Mouse (Mus musculus): ENCODE results near the gene Adap1. TPM values are rescaled to one million over a fixed set of nuclear protein-coding genes. Genes with fewer than 3 reads are reported as not detected.

Gene Adap1
- polyA plus RNA-seq, 1 experiment: 7.8 TPM

DNA sequence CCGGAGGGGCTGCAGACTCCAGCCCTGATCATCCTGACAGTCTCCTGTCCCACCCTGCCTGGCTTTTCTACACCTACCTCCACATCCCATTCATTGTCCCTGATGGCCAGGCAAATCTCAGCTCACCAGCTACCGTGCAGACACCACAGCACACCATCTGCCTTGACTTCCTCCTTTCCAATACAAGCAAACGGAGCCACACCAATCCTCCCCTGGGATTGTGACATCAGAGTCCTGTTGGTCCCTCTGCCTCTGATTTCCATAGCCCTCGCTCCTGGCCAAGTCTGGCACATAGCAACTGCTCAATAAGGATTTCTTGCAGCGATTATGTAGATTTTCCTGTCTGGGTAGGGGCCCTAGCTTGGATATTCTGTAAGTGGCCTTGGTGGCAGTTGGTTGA lies 25.7 kb upstream of the Adap1 start, which contains the start of gene Cox19:
Cox19 (minus strand) TSS at position 285 of the 400 bp plus-strand sequence.
- no peak for TF ChIP-seq POLR2A (IDR thresholded peaks at IDR 0.05; ENCODE audit: control insufficient read depth, low read depth, low read length)
- TF ChIP-seq CTCF (IDR thresholded peaks at IDR 0.05; ENCODE audit: control insufficient read depth, insufficient read depth, insufficient replicate concordance, low read depth, low read length): no peak
- Histone ChIP-seq H3K4me1 (ENCODE audit: control insufficient read depth, insufficient read depth, low read length) (no peaks in the 10 kb centered on the region; the same call in 1 of the 2 replicates), H3K4me3 (ENCODE audit: control insufficient read depth, low read depth, low read length) (no peak within 1 kb of the TSS), H3K36me3 (ENCODE audit: control insufficient read depth, insufficient read depth, low read length) (no peaks in the 10 kb centered on the region), H3K27ac (ENCODE audit: control insufficient read depth, insufficient read depth, low read depth, low read length) (no peak within 1 kb of the TSS), H3K27me3 (ENCODE audit: control insufficient read depth, insufficient read depth, low read length) (no peaks in the 10 kb centered on the region)

DNA sequence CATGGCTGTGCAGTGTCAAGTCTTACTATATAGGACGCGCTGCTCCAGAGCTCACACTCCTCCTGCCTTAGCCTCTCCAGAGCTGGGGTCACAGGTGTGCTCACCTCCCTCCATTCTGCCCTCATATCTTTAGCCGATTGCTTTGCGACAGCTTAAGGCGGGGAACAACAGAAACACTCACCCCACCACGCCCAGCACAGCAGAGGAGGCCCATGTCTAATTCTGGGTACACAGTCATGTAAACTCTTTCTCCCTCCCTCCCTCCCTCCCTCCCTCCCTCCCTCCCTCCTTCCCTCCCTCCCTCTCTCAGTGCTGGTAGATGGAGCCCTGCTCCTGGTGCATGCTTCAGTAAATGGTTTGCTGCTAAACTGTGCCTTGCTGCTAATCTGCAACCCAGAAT lies 24.3 kb upstream of the Adap1 start:
- H3K27ac ChIP-seq (ENCODE audit: control insufficient read depth, insufficient read depth, low read depth, low read length): no peak overlapping the region
- TF ChIP-seq POLR2A (IDR thresholded peaks at IDR 0.05; ENCODE audit: control insufficient read depth, low read depth, low read length): no peak
- no peak for TF ChIP-seq CTCF (IDR thresholded peaks at IDR 0.05; ENCODE audit: control insufficient read depth, insufficient read depth, insufficient replicate concordance, low read depth, low read length)
- no peak overlapping the region for H3K4me3 ChIP-seq (ENCODE audit: control insufficient read depth, low read depth, low read length)
- H3K36me3 ChIP-seq (ENCODE audit: control insufficient read depth, insufficient read depth, low read length): no peaks in the 10 kb centered on the region
- no peaks in the 10 kb centered on the region; the same call in none of the 2 replicates for H3K4me1 ChIP-seq (ENCODE audit: control insufficient read depth, insufficient read depth, low read length)
- no peaks in the 10 kb centered on the region for H3K27me3 ChIP-seq (ENCODE audit: control insufficient read depth, insufficient read depth, low read length)

DNA sequence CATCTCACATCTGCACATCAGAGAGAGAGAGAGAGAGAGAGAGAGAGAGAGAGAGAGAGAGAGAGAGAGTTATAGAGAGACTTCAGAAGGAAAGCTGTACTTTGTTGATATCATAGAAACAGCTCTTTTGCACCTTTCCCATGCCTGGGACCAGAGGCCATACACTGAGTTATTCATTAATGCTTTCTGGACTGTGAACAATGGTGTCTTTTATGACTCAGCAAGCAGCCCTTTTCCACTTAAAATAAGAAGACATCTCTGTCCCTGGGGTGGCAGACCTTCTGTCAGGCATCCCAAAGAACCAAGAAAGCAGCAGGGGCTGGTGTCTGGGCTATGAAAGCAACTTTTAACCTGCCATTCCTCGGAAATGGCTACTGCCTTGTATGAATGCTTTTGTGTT lies 21.8 kb upstream of the Adap1 start:
- Histone ChIP-seq H3K27me3 (ENCODE audit: control insufficient read depth, insufficient read depth, low read length) (no peaks in the 10 kb centered on the region), H3K36me3 (ENCODE audit: control insufficient read depth, insufficient read depth, low read length) (no peaks in the 10 kb centered on the region), H3K4me1 (ENCODE audit: control insufficient read depth, insufficient read depth, low read length) (peaks cover 11% of the 10 kb centered on the region), H3K27ac (ENCODE audit: control insufficient read depth, insufficient read depth, low read depth, low read length) (no peak overlapping the region), H3K4me3 (ENCODE audit: control insufficient read depth, low read depth, low read length) (no peak overlapping the region)
- TF ChIP-seq POLR2A (IDR thresholded peaks at IDR 0.05; ENCODE audit: control insufficient read depth, low read depth, low read length) (no peak), CTCF (IDR thresholded peaks at IDR 0.05; ENCODE audit: control insufficient read depth, insufficient read depth, insufficient replicate concordance, low read depth, low read length) (no peak)

DNA sequence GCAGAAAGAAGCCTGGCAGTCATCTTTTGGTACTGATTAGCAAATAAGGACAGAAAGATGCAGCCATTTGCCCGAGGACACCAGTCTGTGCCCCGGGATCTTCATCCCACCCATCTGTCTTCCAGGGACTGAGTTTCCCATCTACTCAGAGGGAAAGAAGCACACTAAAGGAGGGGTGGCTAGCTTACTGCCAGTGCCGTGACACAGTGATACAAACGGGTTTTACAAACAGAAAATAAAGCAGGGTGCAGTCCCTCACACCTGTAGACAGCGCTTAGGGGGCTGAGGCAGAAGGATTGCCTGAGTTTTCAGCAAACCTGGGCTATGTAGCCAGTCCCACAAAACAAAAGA lies 19.9 kb upstream of the Adap1 start:
- Histone ChIP-seq H3K4me1 (ENCODE audit: control insufficient read depth, insufficient read depth, low read length) (peaks cover 11% of the 10 kb centered on the region), H3K4me3 (ENCODE audit: control insufficient read depth, low read depth, low read length) (peak overlapping the region; percentile 97), H3K27ac (ENCODE audit: control insufficient read depth, insufficient read depth, low read depth, low read length) (no peak overlapping the region), H3K27me3 (ENCODE audit: control insufficient read depth, insufficient read depth, low read length) (no peaks in the 10 kb centered on the region), H3K36me3 (ENCODE audit: control insufficient read depth, insufficient read depth, low read length) (peaks cover 3% of the 10 kb centered on the region)
- no peak for TF ChIP-seq CTCF (IDR thresholded peaks at IDR 0.05; ENCODE audit: control insufficient read depth, insufficient read depth, insufficient replicate concordance, low read depth, low read length)

DNA sequence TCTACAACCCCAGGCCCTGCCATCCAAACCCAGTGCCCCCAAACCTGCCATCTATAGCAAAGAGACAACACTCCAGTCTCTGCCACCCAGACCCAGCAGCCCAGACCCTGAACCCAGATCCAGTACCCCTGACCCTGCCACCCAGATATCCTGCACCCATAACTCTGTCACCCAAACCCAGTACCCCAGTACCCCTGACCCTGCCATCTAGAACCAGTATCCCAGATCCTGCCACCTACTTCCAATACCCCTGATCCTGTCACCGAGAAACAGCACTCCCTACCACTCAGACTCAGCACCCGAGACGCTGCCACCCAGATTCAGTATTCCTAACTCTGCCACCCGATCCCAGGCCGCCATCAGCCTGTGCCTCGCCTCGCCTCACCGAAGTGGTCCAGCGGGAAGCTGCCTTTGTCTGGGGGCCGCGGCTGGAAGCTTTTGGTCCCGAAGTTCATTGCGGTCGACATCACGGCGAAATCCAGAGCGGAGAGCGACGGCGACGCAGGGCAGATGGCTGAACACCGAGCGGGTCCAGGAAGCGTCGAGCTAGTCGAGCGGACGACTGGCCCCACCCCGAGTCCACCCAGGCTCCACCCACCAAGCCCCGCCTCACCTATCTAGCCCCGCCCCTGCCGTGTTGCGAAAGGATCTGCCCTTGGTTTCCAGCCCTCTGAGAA lies 19.4 kb upstream of the Adap1 start:
- TF ChIP-seq POLR2A (IDR thresholded peaks at IDR 0.05; ENCODE audit: control insufficient read depth, low read depth, low read length): peak; percentile 73
- TF ChIP-seq CTCF (IDR thresholded peaks at IDR 0.05; ENCODE audit: control insufficient read depth, insufficient read depth, insufficient replicate concordance, low read depth, low read length): no peak
- Histone ChIP-seq H3K4me1 (ENCODE audit: control insufficient read depth, insufficient read depth, low read length) (peaks cover 11% of the 10 kb centered on the region), H3K4me3 (ENCODE audit: control insufficient read depth, low read depth, low read length) (peak overlapping the region; percentile 97), H3K27me3 (ENCODE audit: control insufficient read depth, insufficient read depth, low read length) (no peaks in the 10 kb centered on the region), H3K36me3 (ENCODE audit: control insufficient read depth, insufficient read depth, low read length) (peaks cover 3% of the 10 kb centered on the region), H3K27ac (ENCODE audit: control insufficient read depth, insufficient read depth, low read depth, low read length) (peak overlapping the region; percentile 79)

DNA sequence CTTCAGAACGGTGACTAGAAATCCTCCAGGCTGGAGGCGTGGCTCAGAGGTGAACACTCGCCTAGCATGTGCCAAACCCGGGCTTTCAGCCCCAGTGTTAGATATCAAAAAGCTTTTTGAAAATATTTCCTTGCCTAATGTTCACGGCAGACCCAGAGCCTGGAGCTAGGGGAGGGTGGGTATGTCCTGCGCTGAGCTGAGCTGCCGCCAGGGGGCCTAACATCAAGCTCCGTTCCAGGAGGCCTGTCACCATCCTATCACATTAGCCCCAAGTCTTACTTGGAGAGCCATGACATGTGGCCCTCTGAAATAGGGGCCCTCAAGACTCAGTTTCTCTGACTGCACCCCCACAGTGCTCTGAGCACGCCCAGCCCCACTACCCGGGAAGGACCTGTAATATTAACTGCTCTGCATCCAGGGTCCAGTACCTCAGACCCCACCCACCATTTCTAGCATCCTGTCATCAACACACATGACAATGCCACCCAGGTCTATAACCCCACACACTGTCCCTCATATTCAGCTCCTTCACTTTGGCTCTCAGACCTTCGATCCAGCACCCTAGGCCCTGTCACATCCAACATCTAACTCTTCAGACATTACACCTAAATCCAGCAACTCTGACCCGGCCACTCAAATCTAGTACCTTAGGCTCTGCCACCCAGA lies 18.7 kb upstream of the Adap1 start:
- Histone ChIP-seq H3K27ac (ENCODE audit: control insufficient read depth, insufficient read depth, low read depth, low read length) (no peak overlapping the region), H3K36me3 (ENCODE audit: control insufficient read depth, insufficient read depth, low read length) (peaks cover 3% of the 10 kb centered on the region), H3K4me1 (ENCODE audit: control insufficient read depth, insufficient read depth, low read length) (peaks cover 11% of the 10 kb centered on the region), H3K27me3 (ENCODE audit: control insufficient read depth, insufficient read depth, low read length) (no peaks in the 10 kb centered on the region), H3K4me3 (ENCODE audit: control insufficient read depth, low read depth, low read length) (peak overlapping the region; percentile 97)
- TF ChIP-seq CTCF (IDR thresholded peaks at IDR 0.05; ENCODE audit: control insufficient read depth, insufficient read depth, insufficient replicate concordance, low read depth, low read length) (peak; percentile 73; the same call in 1 of the 2 replicates), POLR2A (IDR thresholded peaks at IDR 0.05; ENCODE audit: control insufficient read depth, low read depth, low read length) (no peak)

DNA sequence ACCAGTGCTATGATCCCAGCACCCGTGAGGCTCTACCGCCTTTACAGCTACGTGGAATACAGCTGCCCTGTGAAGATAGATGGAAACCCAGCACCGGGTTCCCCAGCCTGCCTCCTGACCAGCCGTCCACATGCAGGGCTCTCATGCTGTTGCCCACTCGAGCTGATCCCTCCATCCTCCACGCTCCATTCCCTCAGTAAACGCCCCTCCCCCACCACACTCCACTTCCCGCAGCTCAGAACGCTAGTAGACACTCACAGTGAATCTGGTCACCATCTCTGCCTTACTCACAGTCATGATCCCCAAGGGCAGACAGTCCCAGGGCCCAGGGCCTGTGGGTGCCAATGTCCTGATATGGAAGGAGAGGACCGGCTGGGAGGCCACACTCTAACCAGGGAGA lies 13.5 kb upstream of the Adap1 start:
- H3K4me1 ChIP-seq (ENCODE audit: control insufficient read depth, insufficient read depth, low read length): peaks cover 9% of the 10 kb centered on the region
- H3K27ac ChIP-seq (ENCODE audit: control insufficient read depth, insufficient read depth, low read depth, low read length): no peak overlapping the region
- H3K4me3 ChIP-seq (ENCODE audit: control insufficient read depth, low read depth, low read length): no peak overlapping the region
- H3K27me3 ChIP-seq (ENCODE audit: control insufficient read depth, insufficient read depth, low read length): no peaks in the 10 kb centered on the region
- TF ChIP-seq POLR2A (IDR thresholded peaks at IDR 0.05; ENCODE audit: control insufficient read depth, low read depth, low read length) (no peak), CTCF (IDR thresholded peaks at IDR 0.05; ENCODE audit: control insufficient read depth, insufficient read depth, insufficient replicate concordance, low read depth, low read length) (no peak)
- H3K36me3 ChIP-seq (ENCODE audit: control insufficient read depth, insufficient read depth, low read length): peaks cover 3% of the 10 kb centered on the region
